Mouse (Mus musculus) gastrocnemius, postnatal 36 days (tissue): ENCODE measurements around the gene Ptgr2. TPM values are rescaled to one million over a fixed set of nuclear protein-coding genes. Genes with fewer than 3 reads are reported as not detected.
"Not testable (repeated sequence)": the region's sequence is repeated elsewhere in the genome, so short reads cannot be mapped to it uniquely, and the experiment has no call there.

Experiments used
- DNase-seq, 2 experiments: peaks; one replicate each; pipeline ENCODE4 v3.0.0; 2022
- intact Hi-C: fragments of 180-260 bp; cut with DNase I; formaldehyde crosslinking; loops from one replicate; pipeline ENCODE4 v1.15.1; 2025
- long read RNA-seq, 2 experiments: library from polyadenylated mRNA; stranded (forward); transcript quantifications; one replicate each; pipeline ENCODE4 v2.0.0; 2021
- total RNA-seq, 2 experiments: library from RNA; stranded (reverse); gene quantifications; 2 replicates each; pipeline ENCODE4 v1.2.3; 2021

Ptgr2 gene
- 10 to 100 TPM; 61.1 to 67.9 TPM for total RNA-seq
- long read RNA-seq, experiment 1, transcript Ptgr2-201 (10 exons, 3,168 nt) = major isoform, 41 of 74 reads
- long read RNA-seq, experiment 1, partial matches to known transcripts = 19 of 74 reads
- long read RNA-seq, experiment 1, other reads (novel, unspliced or antisense) = 8 of 74 reads
- long read RNA-seq, experiment 2, transcript Ptgr2-201 (10 exons, 3,168 nt) = major isoform, 45 of 81 reads
- long read RNA-seq, experiment 2, partial matches to known transcripts = 17 of 81 reads
- long read RNA-seq, experiment 2, other reads (novel, unspliced or antisense) = 14 of 81 reads

DNA sequence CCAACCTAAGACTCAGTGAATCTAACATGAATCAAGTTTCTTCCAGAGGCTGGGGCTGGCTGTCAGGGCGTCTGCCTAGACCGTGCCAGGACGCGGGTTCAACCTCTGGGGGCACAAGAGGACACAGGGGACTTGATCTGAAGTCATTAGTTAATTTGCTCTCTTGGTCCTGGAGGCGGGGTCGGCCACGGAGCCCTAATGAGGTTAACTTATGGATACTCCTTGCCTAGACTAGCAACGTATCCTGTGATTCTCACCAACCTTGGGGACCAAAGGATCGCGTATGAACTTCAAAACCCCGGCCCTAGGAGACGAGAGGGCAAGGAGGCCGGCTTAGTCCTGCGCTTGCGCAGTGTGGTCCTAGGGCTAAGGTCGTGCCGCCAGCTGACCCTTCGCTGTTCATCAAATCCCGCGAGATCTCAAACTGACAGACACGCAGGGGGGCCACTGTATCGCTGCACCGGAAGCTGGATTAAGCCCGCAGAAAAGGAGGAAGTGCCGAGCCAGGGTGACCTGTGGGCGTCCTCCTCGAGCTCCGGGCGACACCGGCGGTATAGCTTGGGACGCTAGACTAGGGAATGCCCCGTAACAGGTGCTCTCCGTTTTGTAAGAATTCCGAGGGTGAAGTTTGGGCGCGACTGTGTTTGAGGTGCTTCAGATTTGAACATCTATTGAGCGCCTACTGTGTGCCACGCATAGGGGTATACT, at the start of gene Ptgr2:
TSS of gene Ptgr2 (plus strand) at position 348 of the 708 bp plus-strand sequence.
- DNase-seq = peak; percentile 84 to 90
- intact Hi-C loops = no loop called here

DNA sequence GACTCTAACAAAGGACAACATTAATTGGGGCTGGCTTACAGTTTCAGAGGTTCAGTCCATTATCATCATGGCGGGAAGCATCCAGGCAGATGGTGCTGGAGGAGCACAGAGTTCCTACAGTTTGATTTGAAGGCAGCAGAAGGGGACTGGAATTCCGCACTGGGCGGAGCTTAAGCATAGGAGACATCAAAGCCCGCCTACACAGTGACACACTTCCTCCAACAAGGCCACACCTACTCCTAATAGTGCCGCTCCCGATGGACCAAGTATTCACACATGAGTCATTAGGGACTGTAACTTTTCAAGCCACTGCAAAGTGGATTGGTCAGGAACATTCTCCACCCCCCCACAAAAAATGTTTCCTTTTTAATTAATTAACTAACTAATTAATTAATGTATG, 49.5 kb upstream of the Ptgr2 start:
- intact Hi-C loops = no loop called here
- DNase-seq = no peak

DNA sequence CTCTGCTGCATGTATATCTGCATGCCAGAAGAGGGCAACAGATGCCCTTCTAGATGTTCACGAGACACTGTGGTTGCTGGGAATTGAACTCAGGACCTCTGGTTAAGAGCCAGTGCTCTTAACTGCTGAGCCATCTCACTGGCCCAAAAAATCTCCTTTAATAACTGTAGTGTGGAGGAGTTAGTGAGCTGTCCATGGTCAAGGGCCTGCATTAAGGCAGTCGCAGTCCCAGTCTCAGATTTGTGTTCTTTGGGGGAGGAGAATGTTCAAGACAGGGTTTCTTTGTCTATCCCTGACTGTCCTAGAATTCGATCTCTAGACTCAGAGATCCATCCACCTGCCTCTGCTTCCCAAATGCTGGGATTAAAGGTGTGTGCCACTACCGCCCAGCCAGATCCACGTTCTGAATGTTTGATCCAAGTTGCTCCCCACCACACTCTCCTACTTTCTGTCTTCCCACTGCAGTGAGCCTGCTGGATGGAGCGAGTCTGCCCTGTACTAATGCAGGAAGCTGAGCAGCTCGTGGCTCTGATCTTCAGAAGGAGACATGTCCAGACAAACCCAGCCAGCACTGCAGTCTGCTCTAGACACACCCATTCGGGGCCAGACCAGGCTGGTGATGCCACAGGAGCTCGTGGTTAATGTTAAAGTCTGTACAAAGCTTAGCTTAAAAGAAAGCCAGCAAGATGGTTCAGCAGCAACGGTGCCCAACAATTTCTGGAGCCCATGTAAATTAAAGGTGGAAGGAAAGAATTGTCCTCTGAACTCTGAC, 48.9 kb upstream of the Ptgr2 start:
- intact Hi-C loops = no loop called here
- no peak for DNase-seq

- intact Hi-C loops = not testable (repeated sequence)
Observed at GRCm38 (mm10) chr12:84237036-84237435, 48.0 kb upstream of the Ptgr2 start.

GRCm38 (mm10) chr12:84243076-84243770, 41.8 kb upstream of the Ptgr2 start:
- DNase-seq = no peak
- intact Hi-C loops = no loop called here

More at GRCm38 (mm10) chr12:84237036-84237435, 48.0 kb upstream of the Ptgr2 start:
- DNase-seq = not testable (repeated sequence)

- intact Hi-C loops = no loop called here
- DNase-seq = no peak
Observed at GRCm38 (mm10) chr12:84245683-84246082, 39.3 kb upstream of the Ptgr2 start.

GRCm38 (mm10) chr12:84249217-84249616, 35.8 kb upstream of the Ptgr2 start:
- peak; percentile 49 to 71 for DNase-seq
- intact Hi-C loops = loop anchor here (2.0 kb wide), 1 partner anchor 86 kb away; no protein-coding TSS in a partner anchor

- intact Hi-C loops = no loop called here
- DNase-seq = no peak
Observed at GRCm38 (mm10) chr12:84252811-84253210, 32.2 kb upstream of the Ptgr2 start.

GRCm38 (mm10) chr12:84254886-84255285, 30.1 kb upstream of the Ptgr2 start:
- intact Hi-C loops = no loop called here
- no peak for DNase-seq

DNA sequence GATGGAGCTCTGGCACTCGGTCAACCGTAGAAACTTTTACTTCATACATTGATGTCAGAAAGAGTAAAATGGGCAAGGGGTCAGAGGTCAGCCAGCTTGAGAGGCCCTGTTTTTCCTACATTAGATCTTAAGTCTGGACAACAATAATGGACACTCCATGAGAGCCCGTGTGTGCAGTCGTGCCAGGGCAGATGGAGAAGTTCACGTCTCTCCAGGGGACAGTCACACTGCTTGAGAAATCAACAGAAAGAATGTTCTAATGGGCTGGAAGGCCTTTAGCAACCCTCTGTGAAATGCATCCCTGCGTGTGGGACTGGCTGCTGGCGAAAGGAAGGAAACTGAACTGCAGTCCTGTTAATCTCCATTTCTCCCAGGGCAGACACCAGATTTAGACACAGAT, 24.7 kb upstream of the Ptgr2 start:
- DNase-seq = no peak
- intact Hi-C loops = no loop called here

GRCm38 (mm10) chr12:84267264-84267663, 17.8 kb upstream of the Ptgr2 start:
- no peak for DNase-seq
- intact Hi-C loops = no loop called here

GRCm38 (mm10) chr12:84273366-84273765, 11.7 kb upstream of the Ptgr2 start:
- DNase-seq = no peak
- intact Hi-C loops = no loop called here

DNA sequence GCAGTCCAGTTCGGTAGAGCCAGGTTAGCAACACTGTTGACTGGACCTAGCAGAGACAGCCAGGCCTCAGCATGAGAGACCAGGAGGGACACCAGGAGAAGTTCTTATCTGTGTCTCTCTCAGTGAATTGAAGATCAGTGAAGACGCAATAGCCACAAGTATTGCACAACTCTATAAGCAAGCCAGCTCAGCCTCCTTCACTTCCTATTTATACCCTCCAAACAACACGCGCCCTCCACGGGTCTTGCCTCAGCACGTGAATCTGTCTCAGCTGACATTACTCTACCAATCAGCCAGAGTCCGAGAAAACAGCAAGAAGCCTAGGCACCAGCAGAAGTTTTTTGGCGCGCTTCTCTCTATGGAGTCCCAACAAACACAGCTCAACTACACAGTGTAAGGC, 9.7 kb upstream of the Ptgr2 start:
- intact Hi-C loops = no loop called here
- DNase-seq = no peak

- DNase-seq = no peak
- intact Hi-C loops = no loop called here
Observed at GRCm38 (mm10) chr12:84276288-84276687, 8.7 kb upstream of the Ptgr2 start.

DNA sequence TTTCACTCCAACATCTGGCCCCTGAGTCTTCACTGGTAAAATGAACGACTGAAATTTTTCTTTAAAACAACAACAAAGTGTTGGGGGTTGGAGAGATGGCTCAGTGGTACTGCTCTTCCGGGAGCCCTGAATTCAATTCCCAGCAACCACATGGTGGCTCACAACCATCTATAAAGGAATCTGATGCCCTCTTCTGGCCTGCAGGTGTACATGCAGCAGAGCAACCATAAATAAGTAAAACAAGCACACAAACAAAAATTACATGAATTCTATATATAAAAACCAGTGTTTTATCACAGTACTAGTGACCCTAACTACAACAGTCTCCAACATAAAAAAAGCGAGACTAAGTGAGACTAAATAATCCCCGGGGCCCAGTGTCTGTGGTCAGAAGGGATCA, 8.2 kb upstream of the Ptgr2 start:
- no peak for DNase-seq
- intact Hi-C loops = no loop called here

DNA sequence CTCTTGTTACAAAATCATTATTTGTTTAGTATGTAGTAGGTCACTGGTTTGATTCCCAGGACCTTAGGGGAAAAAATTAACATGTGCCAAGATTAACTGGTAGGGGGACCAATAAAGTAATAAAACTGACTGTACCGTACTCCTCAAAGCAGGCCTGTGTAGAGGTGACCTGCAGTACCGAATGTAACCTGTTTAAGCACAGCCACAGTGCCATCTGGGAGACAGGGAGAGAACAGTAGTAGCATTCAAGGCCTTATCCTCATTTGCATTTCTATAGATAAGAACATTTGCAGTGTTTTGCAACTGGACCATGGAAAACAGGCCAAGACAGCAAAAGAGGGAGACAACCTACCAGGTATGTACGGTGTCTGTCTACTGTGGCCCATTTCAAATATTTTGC, 7.2 kb upstream of the Ptgr2 start:
- intact Hi-C loops = no loop called here
- DNase-seq = no peak

GRCm38 (mm10) chr12:84278901-84279300, 6.1 kb upstream of the Ptgr2 start:
- intact Hi-C loops = no loop called here
- peak in 1 of 2 experiments; percentile 13 for DNase-seq

DNA sequence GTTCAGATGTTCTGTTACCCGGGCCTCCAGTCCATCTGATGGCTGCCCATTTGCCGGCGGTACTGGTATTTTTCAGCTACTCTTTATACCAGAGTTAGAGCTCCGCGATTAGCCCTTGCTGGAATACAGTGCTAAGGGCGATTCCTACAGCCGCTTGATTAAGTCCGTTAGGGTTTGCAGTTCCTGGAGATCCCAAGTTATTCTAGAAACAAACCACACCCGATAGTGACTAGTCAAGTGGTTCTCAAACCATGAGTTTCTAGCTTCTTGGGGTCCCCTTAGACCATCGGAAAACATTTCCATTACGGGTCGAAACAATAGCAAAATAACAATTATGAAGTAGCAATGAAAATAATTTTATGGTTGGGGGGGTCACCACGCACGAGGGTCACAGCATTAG, 641 bp upstream of the Ptgr2 start:
- intact Hi-C loops = no loop called here
- no peak for DNase-seq

DNA sequence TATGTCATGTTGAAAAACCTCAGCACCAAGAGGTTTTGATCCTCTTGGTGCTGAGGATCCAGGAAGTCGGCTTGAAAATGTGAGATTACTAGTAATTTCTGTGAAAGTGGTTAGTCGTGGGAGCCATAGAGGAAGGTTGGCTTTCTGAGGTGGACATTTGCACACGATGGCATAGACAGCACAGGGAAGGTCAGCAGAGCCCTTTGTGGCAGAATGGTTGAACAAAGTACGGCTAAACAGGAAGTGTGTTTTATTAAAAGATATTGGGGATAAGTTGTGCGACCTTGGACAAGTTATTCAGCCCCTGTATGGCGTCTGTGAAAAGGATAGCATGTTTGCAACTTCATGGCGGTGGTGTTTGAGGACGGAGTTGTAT, 549 bp downstream of the Ptgr2 start:
- no peak for DNase-seq
- intact Hi-C loops = no loop called here

DNA sequence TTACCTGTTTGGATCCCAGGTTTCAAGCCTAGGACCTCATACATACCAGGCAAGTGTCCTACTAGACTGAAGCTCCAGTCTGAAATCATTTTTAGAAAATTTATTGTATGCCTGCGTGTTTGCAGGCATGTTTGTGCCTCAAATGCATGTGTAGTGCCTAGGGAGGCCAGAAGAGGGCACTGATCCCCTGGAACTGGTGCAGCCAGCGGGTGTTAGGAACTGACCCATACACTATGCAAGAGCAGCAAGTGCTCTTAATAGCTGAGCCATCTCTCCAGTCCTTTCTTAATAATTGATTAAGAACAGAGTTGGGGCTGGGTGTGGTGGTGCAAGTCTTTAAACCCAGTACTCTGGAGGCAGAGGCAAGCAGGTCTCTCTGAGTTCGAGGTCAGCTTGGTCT, 3.4 kb downstream of the Ptgr2 start:
- DNase-seq = peak in 1 of 2 experiments; percentile 17
- intact Hi-C loops = no loop called here

- intact Hi-C loops = no loop called here
- peak; percentile 16 to 30 for DNase-seq
Observed at GRCm38 (mm10) chr12:84297851-84298250, 12.8 kb downstream of the Ptgr2 start.
